Mouse (Mus musculus) liver, embryonic 14.5 days (tissue): ENCODE results near the gene Zbtb22.

Experiments used
- CTCF ChIP-seq: IDR thresholded peaks from 2 replicates; pipeline ENCODE4 v1.5.1; 2016; ENCODE audit warnings: antibody characterized with exemption, low read depth, control low read depth
- EP300 ChIP-seq: IDR thresholded peaks from 2 replicates; pipeline ENCODE4 v1.6.1; 2016; ENCODE audit warnings: antibody characterized with exemption, low read depth

DNA sequence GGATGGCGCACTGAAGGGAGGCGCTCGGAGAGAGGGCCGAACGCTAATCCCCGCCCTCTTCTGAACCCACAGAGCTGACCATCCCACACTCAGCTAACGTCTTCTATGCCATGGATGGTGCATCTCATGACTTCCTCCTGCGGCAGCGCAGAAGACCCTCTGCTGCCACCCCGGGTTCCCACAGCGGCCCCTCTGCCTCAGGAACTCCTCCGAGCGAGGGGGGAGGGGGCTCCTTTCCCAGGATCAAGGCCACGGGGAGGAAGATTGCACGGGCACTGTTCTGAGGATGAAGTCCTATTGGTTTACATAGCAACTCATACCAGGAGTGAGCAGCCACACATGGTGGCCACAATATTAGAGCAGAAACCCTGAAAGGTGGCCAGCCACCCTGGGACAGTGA lies 21.3 kb downstream of the Zbtb22 start:
- TF ChIP-seq EP300 (no peak), CTCF (no peak)
